Mouse (Mus musculus): ENCODE results near the gene Capn7.

Capn7 gene

GRCm38 (mm10) chr14:31336369-31337155, at the start of gene Capn7:
Gene Capn7, plus strand, starts transcription at chr14:31336638.
- peak; percentile 97 for DNase-seq

- no peak for DNase-seq
Observed at GRCm38 (mm10) chr14:31313192-31313591, 23.2 kb upstream of the Capn7 start.

- no peak for DNase-seq
Observed at GRCm38 (mm10) chr14:31316613-31317012, 19.8 kb upstream of the Capn7 start.

DNA sequence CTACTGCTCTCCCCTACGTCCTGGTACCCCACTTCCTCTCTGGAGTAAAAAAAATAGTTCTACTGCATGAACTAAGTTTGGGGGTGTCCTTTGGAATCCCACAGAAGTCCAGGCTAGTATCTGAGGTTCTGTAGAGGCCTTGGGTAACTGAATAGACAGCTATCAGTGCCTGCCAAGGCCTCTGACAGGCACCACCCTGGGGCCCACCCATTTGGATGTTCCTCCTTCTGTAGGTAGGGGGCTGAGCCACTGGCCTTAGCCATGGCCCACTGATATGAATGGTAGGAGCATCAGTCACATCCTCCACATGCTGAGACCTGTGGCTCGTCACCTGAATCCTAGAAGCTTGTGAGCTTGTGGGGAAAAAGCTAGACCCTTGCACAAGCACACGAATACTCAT, 18.7 kb upstream of the Capn7 start:
- no peak for DNase-seq

DNA sequence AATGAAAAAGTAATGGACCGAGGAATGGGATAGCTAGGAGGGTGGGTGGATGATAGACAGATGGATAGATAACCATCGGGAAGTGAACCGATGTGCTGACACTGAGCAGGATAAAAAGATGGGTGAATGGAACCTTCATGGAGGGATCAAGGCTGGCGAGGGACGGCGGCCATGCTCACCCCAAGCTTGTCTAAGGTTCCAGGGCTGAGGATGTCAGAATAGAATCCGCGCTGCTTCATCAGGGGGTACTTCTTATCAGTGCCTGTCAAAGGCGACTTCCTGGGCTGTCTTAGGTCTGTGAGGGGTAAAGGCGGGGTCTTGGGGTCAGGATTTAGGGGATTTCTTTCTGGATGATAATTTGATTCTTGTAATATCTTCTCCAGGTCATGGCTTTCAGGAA, 16.9 kb upstream of the Capn7 start:
- DNase-seq: no peak

DNA sequence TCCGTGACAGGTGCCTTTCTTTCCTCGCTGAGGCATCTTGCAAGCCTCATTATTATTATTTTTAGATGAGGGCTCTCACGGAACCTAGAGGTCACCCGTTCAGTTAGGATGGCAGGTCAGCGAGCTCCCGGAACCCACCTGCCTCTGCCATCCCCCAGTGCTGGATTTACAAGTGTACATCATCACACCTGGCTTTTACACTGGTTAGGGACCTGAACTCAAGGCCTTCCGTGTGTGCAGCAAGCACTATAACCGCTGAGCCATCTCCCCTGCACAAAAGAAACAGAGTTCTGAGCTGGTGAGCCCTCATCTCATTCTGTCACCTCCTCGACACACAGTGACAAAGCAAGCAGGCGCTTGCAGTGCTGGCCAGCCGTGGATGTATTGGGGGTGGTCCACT, 15.3 kb upstream of the Capn7 start:
- DNase-seq: no peak

GRCm38 (mm10) chr14:31322191-31322590, 14.2 kb upstream of the Capn7 start:
- no peak for DNase-seq

- DNase-seq: no peak
Observed at GRCm38 (mm10) chr14:31323189-31323588, 13.2 kb upstream of the Capn7 start.

DNA sequence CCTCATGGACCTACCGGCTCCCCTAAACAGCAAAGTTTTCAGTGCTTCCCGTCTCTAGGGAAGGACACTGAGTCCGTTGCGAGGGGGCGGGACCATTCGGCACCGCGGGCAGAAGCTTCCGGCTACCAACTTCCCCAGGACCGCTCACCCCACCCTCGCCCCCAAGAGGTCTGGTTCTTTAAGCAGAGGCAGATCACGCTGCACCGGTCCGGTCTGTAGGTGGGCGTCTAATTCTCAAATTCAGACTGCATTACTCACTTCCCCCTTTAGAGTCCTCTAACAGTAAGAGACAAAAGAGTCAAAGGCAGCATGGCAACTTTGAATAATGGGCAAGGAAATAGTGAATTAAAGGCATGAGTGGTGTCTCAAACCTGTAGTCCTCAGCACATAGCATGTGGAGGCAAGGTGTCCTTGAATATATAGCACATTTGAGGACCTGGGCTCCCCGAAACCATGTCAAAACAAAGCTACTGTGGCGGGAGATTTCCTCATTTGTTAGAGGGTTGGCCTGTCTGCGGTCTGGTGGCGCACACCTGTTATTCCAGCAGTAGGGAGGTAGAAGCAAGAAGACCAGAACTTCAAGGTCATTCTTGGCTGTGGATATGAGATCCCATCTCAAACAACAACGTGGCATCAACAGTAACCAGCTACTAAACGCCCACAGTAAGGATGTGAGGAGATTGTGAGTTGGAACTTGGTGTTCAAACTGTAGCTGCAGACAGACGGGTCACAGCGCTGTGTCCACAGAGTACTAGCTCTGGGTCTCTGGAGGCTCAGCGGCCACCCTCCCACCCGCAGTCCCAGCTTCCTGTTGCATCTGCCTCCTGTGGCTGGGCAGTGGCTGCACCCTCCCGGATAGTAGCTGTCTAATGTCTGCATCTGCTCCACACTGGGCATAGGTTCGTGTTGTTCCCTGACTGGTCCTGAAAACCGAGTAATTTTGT, 12.3 kb upstream of the Capn7 start, which contains the start of gene Dnah1:
Gene Dnah1, minus strand, starts transcription at position 48 of the 944 bp plus-strand sequence.
- DNase-seq: peak; percentile 25

GRCm38 (mm10) chr14:31324851-31325250, 11.6 kb upstream of the Capn7 start:
- no peak for DNase-seq

GRCm38 (mm10) chr14:31325551-31325950, 10.9 kb upstream of the Capn7 start:
- DNase-seq: no peak

- DNase-seq: no peak
Observed at GRCm38 (mm10) chr14:31326770-31327169, 9.7 kb upstream of the Capn7 start.

DNA sequence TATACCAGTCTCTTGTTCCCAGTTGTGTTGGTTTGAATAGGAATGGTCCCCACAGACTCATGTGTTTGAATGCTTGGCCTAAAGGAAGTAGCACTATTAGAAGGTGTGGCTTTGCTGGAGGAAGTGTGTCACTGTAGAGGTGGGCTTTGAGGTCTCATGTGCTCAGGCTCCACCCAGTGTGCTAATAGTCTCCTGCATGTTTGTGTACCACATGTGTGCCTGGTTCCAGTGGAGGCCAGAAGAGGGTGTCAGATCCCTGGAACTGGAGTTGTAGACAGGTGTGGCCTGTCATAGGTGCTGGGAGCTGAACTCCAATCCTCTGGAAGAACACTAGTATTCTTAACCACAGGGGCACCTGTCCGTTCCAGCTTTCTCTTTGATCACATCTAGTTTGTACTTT, 9.2 kb upstream of the Capn7 start:
- DNase-seq: no peak

DNA sequence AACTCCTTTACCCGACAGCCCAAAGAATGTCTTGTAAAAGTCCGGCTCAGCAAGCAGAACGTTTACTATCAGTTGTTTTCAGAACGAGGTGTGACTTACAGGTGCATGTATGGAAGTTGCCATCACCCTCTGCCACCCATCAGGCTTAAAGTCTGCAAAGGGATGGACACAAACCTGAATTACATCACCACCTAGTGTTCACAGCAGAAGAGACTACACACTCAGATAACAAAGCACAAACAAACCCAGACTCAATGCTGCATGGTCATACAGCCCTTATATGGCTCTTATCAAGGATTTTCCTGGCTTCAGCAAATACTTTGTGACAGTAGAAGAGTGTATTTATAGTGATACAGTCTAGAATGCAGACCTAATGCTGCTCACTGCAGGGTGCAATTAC, 8.8 kb upstream of the Capn7 start:
- no peak for DNase-seq

DNA sequence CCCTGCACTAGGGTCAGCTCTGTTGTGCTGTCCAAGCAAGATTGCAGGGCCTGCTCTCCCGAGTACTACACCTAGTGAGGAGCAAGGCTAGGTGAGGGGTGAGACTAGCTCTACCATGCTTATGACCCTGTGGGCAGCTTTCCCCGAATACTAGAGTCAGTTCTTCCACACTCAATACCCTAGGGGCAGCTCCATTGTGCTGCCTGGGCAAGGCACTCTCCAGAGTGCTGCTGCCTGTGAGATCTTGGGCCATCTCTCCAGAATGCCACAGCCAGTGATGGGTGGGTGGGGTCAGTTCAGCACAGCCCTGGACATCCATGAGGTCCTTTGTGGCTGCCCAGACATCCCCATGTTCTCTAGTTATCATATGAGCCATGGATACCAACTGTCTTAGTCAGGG, 6.7 kb upstream of the Capn7 start:
- DNase-seq: no peak

DNA sequence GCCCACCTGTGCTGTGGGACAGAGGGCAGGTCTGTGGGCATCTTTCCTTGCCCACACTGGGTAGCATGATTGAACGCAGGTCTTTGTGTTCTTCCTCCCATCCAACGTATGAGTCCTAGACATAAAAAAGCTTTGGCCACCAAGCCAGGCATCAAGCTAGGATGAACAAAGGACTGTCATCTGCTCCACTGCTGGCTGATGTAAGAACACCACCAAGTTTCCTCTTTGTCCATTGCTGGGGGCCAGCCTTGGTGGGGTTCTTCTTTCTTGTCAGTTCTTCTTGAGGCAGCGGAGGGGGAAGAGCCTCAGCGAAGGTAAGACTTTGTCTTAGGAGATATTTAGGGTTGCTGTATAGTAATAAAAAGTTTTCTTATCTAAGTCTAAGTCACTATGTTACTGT, 5.5 kb upstream of the Capn7 start:
- no peak for DNase-seq

DNA sequence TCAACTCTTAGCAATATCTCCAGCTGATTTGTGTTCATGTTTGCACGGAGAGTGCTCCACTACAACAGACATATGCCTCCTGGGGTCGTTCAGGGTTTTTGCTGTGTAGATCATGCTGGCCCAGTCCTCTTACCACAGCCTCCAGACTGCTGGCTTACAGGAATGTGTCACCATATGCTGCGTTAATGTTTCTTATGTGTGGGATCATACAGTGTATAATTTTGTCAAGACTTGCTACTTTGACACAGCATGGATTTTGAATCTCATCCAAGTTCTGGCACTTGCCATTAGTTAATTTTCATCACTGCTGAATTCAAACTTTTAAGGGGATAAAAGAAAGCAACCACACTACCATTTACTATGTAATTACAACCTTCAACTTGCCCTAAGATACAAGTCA, 673 bp upstream of the Capn7 start:
- no peak for DNase-seq

DNA sequence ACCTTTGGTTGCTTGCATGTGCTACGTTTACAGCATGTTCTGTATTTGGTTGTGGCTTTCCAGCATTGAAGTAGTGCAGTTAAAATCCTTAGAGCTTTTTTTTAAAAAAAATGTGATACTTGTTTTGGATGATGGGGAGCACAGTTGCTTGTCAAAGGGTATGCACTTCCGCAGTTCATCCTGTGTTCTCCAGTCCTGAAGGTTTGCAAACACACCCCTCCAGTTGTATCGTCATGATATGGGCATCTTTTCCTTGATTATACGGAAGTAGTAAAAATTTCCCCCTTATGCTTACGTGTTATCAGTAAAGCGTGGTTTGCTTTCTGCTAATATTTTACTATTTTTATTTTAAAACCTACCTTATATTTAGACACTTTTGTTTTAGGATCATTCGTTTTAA, 968 bp downstream of the Capn7 start:
- no peak for DNase-seq

GRCm38 (mm10) chr14:31337947-31338346, 1.5 kb downstream of the Capn7 start:
- DNase-seq: no peak

- no peak for DNase-seq
Observed at GRCm38 (mm10) chr14:31343241-31343640, 6.8 kb downstream of the Capn7 start.

- DNase-seq: no peak
Observed at GRCm38 (mm10) chr14:31345367-31345766, 8.9 kb downstream of the Capn7 start.

DNA sequence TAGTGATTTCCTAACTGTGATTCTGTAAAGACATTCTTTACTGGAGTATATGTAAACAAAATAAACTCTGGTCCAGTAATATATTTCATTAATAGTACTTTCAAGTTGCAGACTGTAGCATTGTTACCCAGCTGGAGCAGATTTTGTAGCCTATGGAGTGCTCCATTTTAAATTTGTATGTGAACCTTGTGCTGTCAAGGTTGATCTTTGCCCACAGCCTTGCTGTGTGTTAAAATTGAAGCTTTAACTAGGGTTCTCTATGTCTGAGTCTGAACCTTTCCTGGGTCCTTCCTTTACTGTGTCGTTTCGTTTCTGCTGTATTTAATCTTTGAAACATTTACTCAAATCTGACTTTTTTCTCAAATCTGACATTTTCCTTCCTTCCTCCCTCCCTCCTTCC, 25.8 kb downstream of the Capn7 start:
- no peak for DNase-seq

- DNase-seq: no peak
Observed at GRCm38 (mm10) chr14:31364589-31364988, 28.2 kb downstream of the Capn7 start.

DNA sequence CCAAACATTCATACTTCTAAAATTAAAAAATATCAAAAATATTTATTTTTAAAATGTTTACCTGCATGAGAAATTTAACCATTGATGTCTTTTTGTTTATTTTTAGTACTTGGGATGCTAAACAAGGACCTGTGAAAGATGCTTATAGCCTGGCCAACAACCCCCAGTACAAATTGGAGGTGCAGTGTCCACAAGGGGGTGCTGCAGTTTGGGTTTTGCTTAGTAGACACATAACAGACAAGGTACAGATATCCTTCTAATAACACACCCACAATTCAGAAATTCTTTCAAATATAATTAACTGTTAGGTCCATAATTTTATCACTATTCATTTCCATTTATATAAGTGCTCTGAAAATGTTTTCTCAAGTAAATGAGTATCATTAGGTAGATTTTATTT, 28.9 kb downstream of the Capn7 start:
- peak; percentile 47 for DNase-seq
